Mouse (Mus musculus) myocyte (in vitro differentiated cells): ENCODE data around the gene Sema4b. TPM values are rescaled to one million over a fixed set of nuclear protein-coding genes. Genes with fewer than 3 reads are reported as not detected.
A peak's percentile ranks its signal among the peaks of the same experiment; 100 is the strongest.

ENCODE experiments used
- H3K27me3 ChIP-seq: one replicate; pipeline ENCODE4 v1.6.1; 2011; ENCODE audit not compliant: control insufficient read depth, insufficient read depth, insufficient read length
- H3K36me3 ChIP-seq: one replicate; pipeline ENCODE4 v1.6.1; 2011; ENCODE audit not compliant: control insufficient read depth, insufficient read depth
- H3K4me2 ChIP-seq: one replicate; pipeline ENCODE4 v1.6.1; 2011; ENCODE audit warnings: low read depth, control low read depth
- H3K4me3 ChIP-seq: one replicate; pipeline ENCODE4 v1.5.1; 2011; ENCODE audit warnings: mild to moderate bottlenecking, control low read depth, moderate library complexity
- H3K79me2 ChIP-seq: one replicate; pipeline ENCODE4 v1.6.1; 2011; ENCODE audit not compliant: control insufficient read depth, insufficient read depth
- H3ac ChIP-seq: one replicate; pipeline ENCODE4 v1.6.1; 2011; ENCODE audit not compliant: control insufficient read depth, insufficient read length
- CEBPB ChIP-seq: IDR thresholded peaks from 2 replicates; pipeline ENCODE4 v1.6.1; 2011; ENCODE audit warnings: mild to moderate bottlenecking, moderate library complexity; ENCODE audit not compliant: poor library complexity, insufficient read depth, severe bottlenecking
- E2F4 ChIP-seq: IDR thresholded peaks from one replicate; pipeline ENCODE4 v1.6.1; 2011; ENCODE audit warnings: mild to moderate bottlenecking, control low read depth, moderate library complexity; ENCODE audit not compliant: insufficient read depth
- MAX ChIP-seq: IDR thresholded peaks from one replicate; pipeline ENCODE4 v1.6.1; 2011; ENCODE audit warnings: low read depth, mild to moderate bottlenecking, control low read depth
- MYOD1 ChIP-seq, 3 experiments: IDR thresholded peaks; one replicate each; pipeline ENCODE4 v1.6.1; 2011; ENCODE audit warnings: control low read depth in 2 of 3, low read depth in 2 of 3, mild to moderate bottlenecking in 2 of 3, moderate library complexity in 1 of 3; ENCODE audit not compliant: insufficient read length in 2 of 3, control insufficient read depth in 1 of 3
- MYOG ChIP-seq, 3 experiments: IDR thresholded peaks; one replicate each; pipeline ENCODE4 v1.6.1; 2011; ENCODE audit warnings: control low read depth in 2 of 3, low read depth in 2 of 3, mild to moderate bottlenecking in 2 of 3; ENCODE audit not compliant: insufficient read length in 2 of 3, control insufficient read depth in 1 of 3, insufficient read depth in 1 of 3
- POLR2A ChIP-seq: IDR thresholded peaks from one replicate; pipeline ENCODE4 v1.6.1; 2011; ENCODE audit warnings: low read depth, mild to moderate bottlenecking, control low read depth, moderate library complexity; ENCODE audit not compliant: insufficient read length
- POLR2AphosphoS2 ChIP-seq: IDR thresholded peaks from one replicate; pipeline ENCODE4 v1.6.1; 2011; ENCODE audit warnings: low read depth, control low read depth; ENCODE audit not compliant: insufficient read length
- REST ChIP-seq: IDR thresholded peaks from one replicate; pipeline ENCODE4 v1.6.1; 2011; ENCODE audit warnings: mild to moderate bottlenecking, control low read depth, moderate library complexity; ENCODE audit not compliant: insufficient read depth, insufficient read length
- SRF ChIP-seq: IDR thresholded peaks from one replicate; pipeline ENCODE4 v1.6.1; 2011; ENCODE audit warnings: low read depth; ENCODE audit not compliant: control insufficient read depth, insufficient read length
- TCF12 ChIP-seq: IDR thresholded peaks from one replicate; pipeline ENCODE4 v1.6.1; 2011; ENCODE audit warnings: mild to moderate bottlenecking, control low read depth; ENCODE audit not compliant: poor library complexity, insufficient read depth, severe bottlenecking
- TCF3 ChIP-seq: IDR thresholded peaks from one replicate; pipeline ENCODE4 v1.6.1; 2011; ENCODE audit warnings: low read depth, control low read depth; ENCODE audit not compliant: insufficient read length
- USF1 ChIP-seq: IDR thresholded peaks from one replicate; pipeline ENCODE4 v1.6.1; 2011; ENCODE audit warnings: low read depth, mild to moderate bottlenecking, control low read depth, moderate library complexity
- polyA plus RNA-seq: library from polyadenylated mRNA; unstranded; fragments of >200 nt; fragmentation: generic; extraction: Trizol; gene quantifications from one replicate; pipeline ENCODE4 v1.2.1, GENCODE M21; 2012; ENCODE audit warnings: missing spikeins

Gene Sema4b
- polyA plus RNA-seq, 1 experiment: 11.4 TPM

GRCm38 (mm10) chr7:80260625-80261371 is 74.2 kb downstream of the Sema4b start, which contains the start of gene Ngrn:
TSS of gene Ngrn (plus strand) at chr7:80261215.
- TF ChIP-seq POLR2AphosphoS2 (no peak), POLR2A (peak; percentile 82), CEBPB (no peak)
- Histone ChIP-seq H3K79me2 (peaks cover 28% of the 10 kb centered on the region), H3K4me2 (peak within 1 kb of the TSS; percentile 71), H3ac (peak within 1 kb of the TSS; percentile 64), H3K4me3 (peak within 1 kb of the TSS; percentile 86), H3K36me3 (peaks cover 7% of the 10 kb centered on the region), H3K27me3 (no peaks in the 10 kb centered on the region)

- Histone ChIP-seq H3K4me3 (peak overlapping the region; percentile 86), H3K36me3 (peaks cover 9% of the 10 kb centered on the region), H3K27me3 (no peaks in the 10 kb centered on the region), H3ac (peak overlapping the region; percentile 64), H3K4me2 (peak overlapping the region; percentile 71), H3K79me2 (peaks cover 28% of the 10 kb centered on the region)
- no peak for TF ChIP-seq E2F4
- TF ChIP-seq TCF3: no peak
- TF ChIP-seq MYOD1 (IDR thresholded peaks at IDR 0.05; ENCODE audit: control insufficient read depth in 1 of 3, insufficient read length in 2 of 3, low read depth in 2 of 3): no peak
- TF ChIP-seq CEBPB: no peak
- no peak for TF ChIP-seq SRF
- TF ChIP-seq POLR2AphosphoS2: peak; percentile 1
Observed at GRCm38 (mm10) chr7:80261372-80261990, 74.8 kb downstream of the Sema4b start.

GRCm38 (mm10) chr7:80264606-80265005 is 78.0 kb downstream of the Sema4b start:
- Histone ChIP-seq H3K79me2 (peaks cover 28% of the 10 kb centered on the region), H3K4me3 (no peak overlapping the region), H3K4me2 (no peak overlapping the region), H3ac (no peak overlapping the region), H3K36me3 (peaks cover 14% of the 10 kb centered on the region), H3K27me3 (no peaks in the 10 kb centered on the region)
- TF ChIP-seq REST: no peak
- no peak for TF ChIP-seq MYOD1 (IDR thresholded peaks at IDR 0.05; ENCODE audit: control insufficient read depth in 1 of 3, insufficient read length in 2 of 3, low read depth in 2 of 3)
- TF ChIP-seq MAX: no peak
- TF ChIP-seq POLR2A: no peak
- TF ChIP-seq SRF: no peak
- no peak for TF ChIP-seq TCF12
- no peak for TF ChIP-seq E2F4
- TF ChIP-seq CEBPB: no peak
- no peak for TF ChIP-seq MYOG (IDR thresholded peaks at IDR 0.05; ENCODE audit: control insufficient read depth in 1 of 3, insufficient read depth in 1 of 3, insufficient read length in 2 of 3, low read depth in 2 of 3)
- no peak for TF ChIP-seq TCF3
- no peak for TF ChIP-seq USF1
- TF ChIP-seq POLR2AphosphoS2: no peak

- no peak for TF ChIP-seq MYOG (IDR thresholded peaks at IDR 0.05; ENCODE audit: control insufficient read depth in 1 of 3, insufficient read depth in 1 of 3, insufficient read length in 2 of 3, low read depth in 2 of 3)
- TF ChIP-seq MYOD1 (IDR thresholded peaks at IDR 0.05; ENCODE audit: control insufficient read depth in 1 of 3, insufficient read length in 2 of 3, low read depth in 2 of 3): no peak
- no peak for TF ChIP-seq CEBPB
- TF ChIP-seq SRF: no peak
- no peak for TF ChIP-seq REST
- TF ChIP-seq E2F4: no peak
- Histone ChIP-seq H3K36me3 (peaks cover 14% of the 10 kb centered on the region), H3K4me2 (no peak overlapping the region)
Observed at GRCm38 (mm10) chr7:80267764-80268163, 81.1 kb downstream of the Sema4b start.

GRCm38 (mm10) chr7:80268897-80269750 is 82.5 kb downstream of the Sema4b start, which contains the start of gene Vps33b:
TSS of gene Vps33b (plus strand) at chr7:80269649.
- Histone ChIP-seq H3ac (peak within 1 kb of the TSS; percentile 41), H3K36me3 (peaks cover 12% of the 10 kb centered on the region), H3K79me2 (peaks cover 18% of the 10 kb centered on the region), H3K27me3 (no peaks in the 10 kb centered on the region), H3K4me3 (peak within 1 kb of the TSS; percentile 88), H3K4me2 (peak within 1 kb of the TSS; percentile 98)
- TF ChIP-seq POLR2A (peak; percentile 70), MYOD1 (IDR thresholded peaks at IDR 0.05; ENCODE audit: control insufficient read depth in 1 of 3, insufficient read length in 2 of 3, low read depth in 2 of 3) (no peak), USF1 (no peak), POLR2AphosphoS2 (peak; percentile 70)

More at GRCm38 (mm10) chr7:80267764-80268163, 81.1 kb downstream of the Sema4b start:
- Histone ChIP-seq H3K27me3 (no peaks in the 10 kb centered on the region), H3ac (no peak overlapping the region), H3K4me3 (no peak overlapping the region), H3K79me2 (peaks cover 31% of the 10 kb centered on the region)
